Mouse (Mus musculus) hindbrain, embryonic 13.5 days (tissue): Measurements from ENCODE around the gene Atp5f1. TPM values are rescaled to one million over a fixed set of nuclear protein-coding genes. Genes with fewer than 3 reads are reported as not detected.
"Not testable (repeated sequence)": the region's sequence is repeated elsewhere in the genome, so short reads cannot be mapped to it uniquely, and the experiment has no call there.

Source experiments
- ATAC-seq: fragments of 200-750 bp; cut with Nextera tagmentation; 2 replicates; pipeline ENCODE4 v1.8.0; 2017; ENCODE audit warnings: moderate TSS enrichment; ENCODE audit not compliant: low FRiP score
- H3K27ac ChIP-seq: fragments of 300-500 bp; sonication (generic); 2 replicates; pipeline ENCODE4 v1.5.1; 2015; ENCODE audit warnings: inconsistent platforms, mild to moderate bottlenecking, moderate library complexity
- H3K27me3 ChIP-seq: fragments of 300-500 bp; sonication (generic); 2 replicates; pipeline ENCODE4 v1.6.1; 2015; ENCODE audit warnings: mild to moderate bottlenecking, inconsistent platforms
- H3K36me3 ChIP-seq: fragments of 300-500 bp; sonication (generic); 2 replicates; pipeline ENCODE4 v1.6.1; 2015; ENCODE audit warnings: mild to moderate bottlenecking, inconsistent platforms
- H3K4me1 ChIP-seq: fragments of 300-500 bp; sonication (generic); replicated peaks from 2 replicates; pipeline ENCODE4 v1.6.1; 2015; ENCODE audit warnings: inconsistent platforms
- H3K4me2 ChIP-seq: fragments of 300-500 bp; sonication (generic); 2 replicates; pipeline ENCODE4 v1.6.1; 2015; ENCODE audit warnings: inconsistent platforms, mild to moderate bottlenecking, moderate library complexity
- H3K4me3 ChIP-seq: fragments of 300-500 bp; sonication (generic); 2 replicates; pipeline ENCODE4 v1.5.1; 2015; ENCODE audit warnings: mild to moderate bottlenecking, inconsistent platforms
- H3K9ac ChIP-seq: fragments of 300-500 bp; sonication (generic); 2 replicates; pipeline ENCODE4 v1.6.1; 2015; ENCODE audit warnings: mild to moderate bottlenecking, inconsistent platforms
- H3K9me3 ChIP-seq: fragments of 300-500 bp; sonication (generic); 2 replicates; pipeline ENCODE4 v1.6.1; 2016; ENCODE audit warnings: inconsistent platforms
- WGBS: fragments of 180-500 bp; shearing (Covaris S2); methylation state at CpG from one replicate; pipeline ENCODE4 v1.1.7; 2015; 5-methylcytosine and 5-hydroxymethylcytosine counted together
- polyA plus RNA-seq: library from polyadenylated mRNA; unstranded; fragments of >200 nt; fragmentation: Nextera tagmentation; extraction: Ambion mirVana; gene quantifications from 2 replicates; pipeline ENCODE4 v1.2.1, GENCODE M21; 2015

Gene Atp5f1
- polyA plus RNA-seq, 1 experiment from 2014 or later: 544 TPM

GRCm38 (mm10) chr3:105927561-105928194, 32.2 kb downstream of the Atp5f1 start:
- Histone ChIP-seq H3K9ac (no peak overlapping the region), H3K27ac (no peak overlapping the region), H3K9me3 (no peaks in the 10 kb centered on the region), H3K4me1 (no peaks in the 10 kb centered on the region), H3K36me3 (no peaks in the 10 kb centered on the region), H3K27me3 (no peaks in the 10 kb centered on the region), H3K4me2 (no peak overlapping the region), H3K4me3 (no peak overlapping the region)
- no peak for ATAC-seq
- WGBS: 77% methylated on average over 7 of the region's 7 CpGs

DNA sequence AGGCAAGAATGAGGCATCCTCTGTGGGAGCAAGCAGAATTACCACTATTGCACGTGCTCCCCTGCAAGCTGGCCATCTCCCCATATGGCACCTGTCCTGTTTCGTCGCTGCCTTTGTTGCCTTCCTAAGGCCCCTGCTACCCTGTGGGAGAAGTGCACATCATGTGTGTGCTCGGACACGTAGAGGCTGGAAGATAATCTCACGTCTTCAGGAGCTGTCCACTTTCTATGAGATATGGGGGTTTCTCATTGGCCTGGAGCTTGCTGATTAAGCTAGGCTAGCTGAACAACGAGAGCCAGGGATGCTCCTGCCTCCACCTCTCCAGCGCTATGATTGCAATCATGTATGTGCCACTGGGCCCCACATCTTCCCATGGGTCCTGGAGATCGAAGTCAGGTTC, 35.3 kb downstream of the Atp5f1 start:
- Histone ChIP-seq H3K4me1 (no peaks in the 10 kb centered on the region), H3K36me3 (no peaks in the 10 kb centered on the region), H3K27ac (no peak overlapping the region), H3K4me2 (no peak overlapping the region), H3K4me3 (no peak overlapping the region), H3K27me3 (no peaks in the 10 kb centered on the region), H3K9me3 (no peaks in the 10 kb centered on the region), H3K9ac (no peak overlapping the region)
- no peak for ATAC-seq
- WGBS: 90% methylated on average over 9 of the region's 9 CpGs

DNA sequence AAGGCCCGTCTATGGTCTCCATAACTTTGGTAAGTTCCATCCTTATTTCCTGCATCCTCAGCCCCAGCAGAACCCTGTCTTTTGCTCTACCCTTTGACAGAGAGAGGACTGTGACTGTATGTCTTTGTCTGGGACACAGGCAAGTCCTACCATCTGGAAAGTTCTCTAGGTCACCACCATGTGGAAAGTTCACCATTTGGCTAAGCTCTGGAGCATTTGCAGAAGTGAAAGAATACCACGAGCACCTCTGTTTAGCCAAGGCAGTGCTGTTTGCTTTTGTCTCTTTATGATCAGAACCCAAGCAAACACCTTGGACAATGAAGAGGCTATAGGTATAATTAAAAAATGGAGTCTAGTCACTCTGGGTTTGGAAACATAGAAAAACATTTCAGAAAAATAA, 37.9 kb downstream of the Atp5f1 start:
- Histone ChIP-seq H3K4me1 (no peaks in the 10 kb centered on the region), H3K36me3 (no peaks in the 10 kb centered on the region), H3K9ac (no peak overlapping the region), H3K27ac (no peak overlapping the region), H3K9me3 (no peaks in the 10 kb centered on the region), H3K4me3 (no peak overlapping the region), H3K4me2 (no peak overlapping the region), H3K27me3 (no peaks in the 10 kb centered on the region)
- 86% methylated on average over 2 of the region's 2 CpGs for WGBS
- no peak for ATAC-seq

- H3K4me3 ChIP-seq, H3K27ac ChIP-seq, H3K4me1 ChIP-seq, H3K27me3 ChIP-seq, H3K4me2 ChIP-seq, H3K9me3 ChIP-seq, H3K36me3 ChIP-seq, ATAC-seq, H3K9ac ChIP-seq: not testable (repeated sequence)
Observed at GRCm38 (mm10) chr3:105920743-105921142, 39.2 kb downstream of the Atp5f1 start.

- WGBS: 79% methylated on average over 3 of the region's 3 CpGs
- H3K36me3 ChIP-seq: no peaks in the 10 kb centered on the region
- no peak overlapping the region for H3K4me3 ChIP-seq
- no peaks in the 10 kb centered on the region for H3K4me1 ChIP-seq
- H3K4me2 ChIP-seq: no peak overlapping the region
- no peaks in the 10 kb centered on the region for H3K9me3 ChIP-seq
- H3K9ac ChIP-seq: no peak overlapping the region
- H3K27ac ChIP-seq: no peak overlapping the region
- H3K27me3 ChIP-seq: no peaks in the 10 kb centered on the region
- ATAC-seq: no peak
Observed at GRCm38 (mm10) chr3:105918355-105918745, 41.5 kb downstream of the Atp5f1 start.

- no peak overlapping the region for H3K9ac ChIP-seq
- WGBS: 69% methylated on average over 10 of the region's 10 CpGs
- no peak overlapping the region for H3K27ac ChIP-seq
- H3K9me3 ChIP-seq: no peaks in the 10 kb centered on the region
- H3K36me3 ChIP-seq: no peaks in the 10 kb centered on the region
- no peaks in the 10 kb centered on the region for H3K4me1 ChIP-seq
- H3K27me3 ChIP-seq: no peaks in the 10 kb centered on the region
- no peak for ATAC-seq
- no peak overlapping the region for H3K4me3 ChIP-seq
- H3K4me2 ChIP-seq: no peak overlapping the region
Observed at GRCm38 (mm10) chr3:105917656-105918354, 42.1 kb downstream of the Atp5f1 start.

GRCm38 (mm10) chr3:105916455-105916854, 43.4 kb downstream of the Atp5f1 start:
- not testable (repeated sequence) for H3K36me3 ChIP-seq, ATAC-seq, H3K4me1 ChIP-seq, H3K27ac ChIP-seq, H3K4me3 ChIP-seq, H3K4me2 ChIP-seq, H3K9ac ChIP-seq, H3K9me3 ChIP-seq, H3K27me3 ChIP-seq

DNA sequence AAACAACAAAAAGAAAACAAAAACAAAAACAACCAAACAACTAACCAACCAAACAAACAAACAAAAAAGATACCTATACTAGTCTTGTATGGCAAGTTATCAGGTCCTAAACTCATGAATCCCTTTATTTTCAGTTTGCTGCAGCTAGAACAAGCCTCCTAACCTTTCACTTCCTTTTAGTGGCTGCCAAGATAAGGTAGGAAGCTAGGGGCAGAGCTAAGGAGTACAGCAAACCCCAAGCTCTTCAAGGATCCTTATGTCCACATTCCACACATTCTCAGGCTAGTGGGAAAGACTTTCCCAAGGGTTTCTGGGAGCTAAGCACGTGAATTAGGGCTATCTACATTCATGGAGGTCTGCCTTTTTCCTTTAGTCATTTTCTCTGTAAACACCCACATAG, 44.6 kb downstream of the Atp5f1 start:
- 51% methylated on average over 1 of the region's 1 CpGs for WGBS
- H3K4me1 ChIP-seq: no peaks in the 10 kb centered on the region
- no peak overlapping the region for H3K4me2 ChIP-seq
- H3K9me3 ChIP-seq: no peaks in the 10 kb centered on the region
- H3K27me3 ChIP-seq: no peaks in the 10 kb centered on the region
- no peak for ATAC-seq
- no peak overlapping the region for H3K9ac ChIP-seq
- no peak overlapping the region for H3K27ac ChIP-seq
- no peaks in the 10 kb centered on the region for H3K36me3 ChIP-seq
- no peak overlapping the region for H3K4me3 ChIP-seq

GRCm38 (mm10) chr3:105913839-105914681, 45.8 kb downstream of the Atp5f1 start:
- Histone ChIP-seq H3K27ac (no peak overlapping the region), H3K4me1 (no peaks in the 10 kb centered on the region), H3K36me3 (no peaks in the 10 kb centered on the region), H3K9me3 (no peaks in the 10 kb centered on the region), H3K4me2 (no peak overlapping the region), H3K27me3 (no peaks in the 10 kb centered on the region), H3K4me3 (no peak overlapping the region), H3K9ac (no peak overlapping the region)
- no peak for ATAC-seq
- WGBS: 78% methylated on average over 10 of the region's 10 CpGs

DNA sequence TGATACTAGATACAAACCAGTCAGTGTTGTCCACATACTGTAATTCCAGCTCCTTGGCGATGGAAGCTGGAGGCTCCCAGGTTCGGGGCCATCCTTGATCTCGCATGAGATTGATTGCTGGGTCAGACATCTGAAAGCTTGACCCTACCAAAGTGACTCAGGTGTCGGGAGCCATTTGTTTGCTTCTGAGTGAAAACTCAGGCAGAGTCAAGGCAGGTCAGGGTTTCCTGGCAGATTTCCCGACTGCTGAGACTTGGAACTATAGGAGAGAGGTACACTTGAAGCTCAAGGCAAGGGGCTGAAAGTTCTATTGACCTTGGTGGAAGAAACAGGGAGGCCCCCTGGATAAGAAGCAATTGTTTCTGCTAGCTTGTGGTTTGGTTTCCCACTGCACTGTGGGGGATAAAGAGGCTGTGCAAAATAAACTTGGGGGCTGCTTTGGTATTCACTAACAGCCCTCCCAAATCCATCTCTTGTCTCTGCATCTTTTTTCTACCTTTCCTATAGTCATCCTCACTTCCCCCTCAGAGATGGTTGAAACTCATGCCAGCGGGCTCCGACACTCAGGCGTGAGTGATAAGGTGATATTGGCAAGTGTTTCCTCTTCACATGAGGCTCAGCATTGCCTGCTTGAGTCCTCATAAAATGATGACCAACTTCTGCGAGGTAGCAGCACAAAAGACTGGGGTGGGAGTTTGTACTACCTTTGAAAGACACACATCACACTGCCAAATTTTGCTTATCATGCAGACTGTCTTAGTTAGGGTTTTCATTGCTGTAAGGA, 47.6 kb downstream of the Atp5f1 start:
- WGBS: 85% methylated on average over 9 of the region's 9 CpGs
- Histone ChIP-seq H3K9me3 (no peaks in the 10 kb centered on the region), H3K27me3 (no peaks in the 10 kb centered on the region), H3K27ac (no peak overlapping the region), H3K4me2 (no peak overlapping the region), H3K4me3 (no peak overlapping the region), H3K4me1 (no peaks in the 10 kb centered on the region), H3K36me3 (no peaks in the 10 kb centered on the region), H3K9ac (no peak overlapping the region)
- no peak for ATAC-seq

DNA sequence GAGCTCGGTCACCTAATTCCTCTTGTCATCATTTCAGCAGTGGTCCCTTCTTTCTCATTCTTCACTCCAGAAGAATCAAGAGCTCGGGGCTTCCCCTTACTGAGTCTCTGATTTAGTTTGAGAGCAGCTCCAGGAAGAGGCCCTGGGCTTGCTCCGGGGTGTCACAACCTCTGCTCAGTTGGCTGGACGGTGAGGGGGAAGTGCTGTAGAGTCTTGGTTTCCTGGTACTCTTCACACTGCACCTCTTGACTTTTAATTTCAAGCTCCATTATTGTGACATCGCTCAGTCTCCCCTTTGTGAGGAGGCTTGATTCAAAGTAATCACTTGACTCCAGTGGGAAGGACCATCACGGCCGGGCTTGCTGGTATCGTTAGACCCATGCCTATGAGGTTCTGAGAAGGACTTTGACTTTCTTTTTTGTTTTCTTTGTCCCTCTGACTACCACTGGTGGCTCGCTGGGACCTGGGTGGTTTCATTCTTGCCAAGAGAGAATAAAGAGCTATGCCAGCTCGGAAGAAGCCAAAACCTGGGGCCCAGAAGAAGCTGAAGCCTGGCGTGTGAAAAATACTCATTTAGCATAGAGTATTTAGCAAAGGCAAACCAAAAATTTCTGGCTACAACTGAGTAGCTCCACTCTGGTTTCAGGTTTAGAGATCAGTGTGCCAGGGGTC, 49.2 kb downstream of the Atp5f1 start:
- H3K4me1 ChIP-seq: no peaks in the 10 kb centered on the region
- H3K4me2 ChIP-seq: no peak overlapping the region
- no peak overlapping the region for H3K27ac ChIP-seq
- no peak for ATAC-seq
- no peaks in the 10 kb centered on the region for H3K9me3 ChIP-seq
- H3K27me3 ChIP-seq: no peaks in the 10 kb centered on the region
- no peaks in the 10 kb centered on the region for H3K36me3 ChIP-seq
- no peak overlapping the region for H3K4me3 ChIP-seq
- 85% methylated on average over 11 of the region's 11 CpGs for WGBS
- H3K9ac ChIP-seq: no peak overlapping the region

GRCm38 (mm10) chr3:105908976-105909375, 50.9 kb downstream of the Atp5f1 start:
- WGBS: 94% methylated on average over 4 of the region's 4 CpGs
- no peak for ATAC-seq

More at GRCm38 (mm10) chr3:105908976-105909375, 50.9 kb downstream of the Atp5f1 start:
- H3K27me3 ChIP-seq: no peaks in the 10 kb centered on the region
- no peak overlapping the region for H3K9ac ChIP-seq
- H3K4me1 ChIP-seq: no peaks in the 10 kb centered on the region
- no peak overlapping the region for H3K4me2 ChIP-seq
- no peaks in the 10 kb centered on the region for H3K36me3 ChIP-seq
- no peak overlapping the region for H3K27ac ChIP-seq
- H3K4me3 ChIP-seq: no peak overlapping the region
- no peaks in the 10 kb centered on the region for H3K9me3 ChIP-seq
